Mouse (Mus musculus) ZHBTc4 (cell line): ENCODE measurements at regions not wholly inside any gene's neighbourhood (a gene's known extent, or its start where the extent isn't known, plus 50 kb on each side); places are given as distances from the start of the nearest gene placed in this dataset.

Source experiments
- DNase-seq: peaks from one replicate; pipeline ENCODE4 v3.0.0-alpha.2; 2011; ENCODE audit warnings: low read depth, low spot score

DNA sequence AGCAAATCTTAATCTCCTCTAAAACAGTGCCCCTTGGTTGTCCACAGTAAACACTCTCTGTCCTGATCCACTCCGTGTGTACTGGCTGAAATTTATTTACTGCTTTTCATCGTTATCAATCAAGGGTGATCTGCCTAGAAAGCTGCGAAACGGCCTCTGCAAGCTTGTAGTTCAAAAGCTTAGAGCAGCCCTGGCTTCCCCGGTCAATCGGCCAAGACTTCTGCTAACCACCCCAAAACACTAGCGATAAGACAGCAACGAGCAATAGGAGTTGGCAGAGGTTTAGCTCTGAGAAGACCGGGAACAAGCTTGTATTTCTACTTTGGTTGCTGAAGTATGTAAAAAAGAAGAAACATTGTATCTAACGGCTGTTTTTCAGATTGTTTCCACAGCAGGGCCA is 201.8 kb downstream of the Sptssa start:
- no peak for DNase-seq

DNA sequence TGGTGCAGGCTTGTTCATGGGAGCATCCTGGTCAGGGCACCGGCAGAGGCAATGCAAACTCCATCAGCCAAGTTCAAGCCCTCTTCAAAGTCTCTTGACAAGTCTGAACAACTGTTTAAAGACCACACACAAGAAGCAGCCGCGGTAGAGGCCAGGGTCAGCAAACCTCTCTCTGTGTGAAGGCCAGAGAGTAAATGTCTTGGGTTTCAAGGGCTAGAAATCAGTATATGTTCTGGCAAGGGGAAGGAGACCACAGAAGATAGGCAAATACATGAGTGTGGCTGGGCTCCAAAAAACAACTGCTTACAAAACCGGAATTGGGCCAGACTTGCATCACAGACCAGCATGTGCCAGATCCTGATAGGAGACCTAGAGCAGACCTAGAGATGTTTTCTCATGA is 203.0 kb downstream of the Sptssa start:
- no peak for DNase-seq

DNA sequence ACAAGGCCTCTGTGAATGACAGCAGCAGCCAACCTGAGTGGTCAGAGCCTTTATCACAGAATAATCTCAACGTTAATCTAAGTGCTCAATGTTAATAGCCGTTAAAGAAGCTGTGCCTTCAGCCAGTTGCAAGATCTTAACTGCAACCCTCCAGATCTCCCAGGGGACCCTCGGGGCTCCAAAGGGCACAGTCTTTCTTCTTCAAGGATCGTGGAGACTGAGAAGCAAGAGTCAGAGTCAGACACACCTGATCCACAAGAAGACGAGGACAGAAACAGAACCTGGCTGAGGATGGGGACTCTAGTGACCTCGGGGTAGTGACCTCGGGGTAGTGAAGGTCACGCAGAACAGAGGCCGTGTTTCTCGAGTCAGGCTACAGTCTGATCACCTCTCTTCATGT is 206.0 kb downstream of the Sptssa start:
- no peak for DNase-seq

DNA sequence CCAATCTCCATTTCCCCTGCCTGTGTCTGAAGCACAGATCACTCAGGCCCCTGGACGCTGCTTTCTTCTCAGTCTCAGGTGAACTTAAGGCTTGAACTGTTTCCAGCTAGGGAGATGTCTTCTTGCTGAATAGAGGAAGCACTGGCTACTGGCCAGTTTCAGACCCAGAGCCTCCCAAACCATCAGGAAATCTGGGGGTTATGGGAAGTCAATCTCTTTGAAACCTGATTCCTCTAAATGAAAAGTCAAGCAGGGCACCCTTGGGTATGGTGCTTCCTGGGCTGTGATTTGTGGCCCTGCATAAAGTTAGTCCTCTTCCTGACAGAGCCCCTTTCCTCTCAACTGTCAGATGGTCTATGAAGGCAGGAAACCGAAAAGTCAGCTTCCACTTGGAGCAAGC is 208.2 kb downstream of the Sptssa start:
- no peak for DNase-seq

GRCm38 (mm10) chr12:54447354-54447753 is 209.0 kb downstream of the Sptssa start:
- no peak for DNase-seq

- DNase-seq: no peak
These were observed 210.0 kb downstream of the Sptssa start for GRCm38 (mm10) chr12:54446356-54446755.

DNA sequence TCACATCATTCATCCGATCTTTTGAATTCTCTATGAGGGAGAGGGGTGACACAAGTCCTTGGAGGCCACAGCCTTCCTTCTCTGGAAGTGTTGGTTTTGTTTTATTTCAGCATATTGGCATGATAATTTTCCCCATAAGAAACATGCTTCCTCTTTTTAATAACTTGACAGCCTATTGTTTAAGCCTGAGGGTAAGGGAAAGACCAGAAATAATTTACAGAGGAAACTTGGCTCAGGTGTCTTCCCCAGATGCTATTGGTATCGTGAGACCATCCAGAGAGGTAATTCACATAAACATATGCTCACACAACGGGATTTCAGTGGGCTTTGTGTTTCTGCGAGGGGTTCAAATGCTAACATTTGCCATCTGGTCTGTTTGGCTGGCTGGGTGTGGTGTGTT is 212.0 kb downstream of the Sptssa start:
- DNase-seq: no peak

- DNase-seq: no peak
These were observed 213.1 kb downstream of the Sptssa start for GRCm38 (mm10) chr12:54443285-54443684.

DNA sequence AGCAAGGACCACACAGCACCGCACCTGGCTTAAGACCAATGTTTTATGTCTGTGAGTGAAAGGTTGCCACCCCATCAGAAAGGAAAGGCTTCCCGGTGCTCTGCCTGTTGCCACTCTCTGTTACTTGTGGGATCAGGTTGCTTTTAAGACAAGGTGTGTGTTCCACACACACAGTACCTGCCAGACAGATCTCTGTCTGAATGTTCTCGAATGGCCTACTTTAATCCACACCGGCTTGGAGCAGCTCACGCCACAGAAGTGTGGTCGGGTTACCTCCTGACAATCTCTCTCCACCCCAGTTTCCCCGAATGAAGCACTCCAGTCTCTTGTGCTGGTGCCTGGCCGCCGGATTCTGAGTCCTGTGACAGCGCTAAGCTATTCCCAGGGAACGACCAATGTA is 214.0 kb downstream of the Sptssa start:
- DNase-seq: no peak

DNA sequence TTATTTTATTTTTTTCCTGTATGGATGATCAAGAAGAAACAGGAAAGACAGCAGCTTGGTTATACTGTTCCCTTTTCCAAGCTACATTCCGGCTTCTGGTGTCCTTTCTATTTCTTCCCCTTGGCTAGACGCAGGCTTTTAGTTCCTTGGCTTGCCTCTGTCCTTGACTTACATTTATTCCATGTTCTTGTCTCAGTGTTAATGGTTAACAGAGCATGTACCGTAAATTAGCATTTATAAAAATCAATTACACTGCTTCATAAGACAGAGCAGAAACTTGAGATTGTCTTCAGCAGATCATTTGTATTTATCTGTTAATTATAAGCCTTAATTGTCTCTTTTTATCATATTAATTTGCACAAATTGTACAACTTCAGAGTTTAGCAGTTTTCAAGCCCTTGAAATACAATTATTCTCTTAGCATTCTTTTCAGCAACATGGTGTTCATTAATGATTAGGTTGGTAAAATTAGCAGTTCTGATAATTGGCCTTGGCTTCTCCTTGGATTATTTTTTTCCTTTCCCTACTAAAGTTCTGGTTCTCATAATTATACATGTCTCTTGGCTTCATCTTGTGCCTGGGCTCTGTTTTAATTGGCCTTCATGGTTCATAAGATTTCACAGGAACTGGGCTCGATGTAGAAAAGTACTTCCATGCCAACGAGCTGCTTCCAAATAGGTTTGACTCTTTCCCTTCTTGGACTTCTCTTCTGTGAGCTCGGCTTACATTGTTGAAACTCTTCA is 215.4 kb downstream of the Sptssa start:
- no peak for DNase-seq

DNA sequence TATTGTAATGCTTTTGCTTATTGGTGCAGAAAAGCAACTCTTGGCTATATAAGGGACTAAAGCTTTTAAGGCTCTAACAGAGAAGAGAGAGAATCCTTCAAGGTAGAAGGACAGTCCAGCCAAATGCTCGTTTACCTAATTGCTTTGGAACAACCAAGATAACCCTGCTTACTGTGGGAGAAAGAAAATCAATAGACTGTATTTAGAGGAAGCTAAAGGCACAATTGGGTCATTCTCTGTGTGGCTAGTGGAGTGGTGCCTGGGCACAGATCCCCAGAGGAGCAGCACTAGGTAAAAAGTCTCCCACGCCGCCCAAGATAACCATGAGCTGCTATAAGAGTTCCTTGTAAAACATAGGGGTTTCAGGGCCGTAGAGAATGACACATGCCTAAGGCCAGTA is 217.6 kb downstream of the Sptssa start:
- no peak for DNase-seq

GRCm38 (mm10) chr12:54425236-54425635 is 221.6 kb upstream of the Egln3 start:
- peak; percentile 27 for DNase-seq

DNA sequence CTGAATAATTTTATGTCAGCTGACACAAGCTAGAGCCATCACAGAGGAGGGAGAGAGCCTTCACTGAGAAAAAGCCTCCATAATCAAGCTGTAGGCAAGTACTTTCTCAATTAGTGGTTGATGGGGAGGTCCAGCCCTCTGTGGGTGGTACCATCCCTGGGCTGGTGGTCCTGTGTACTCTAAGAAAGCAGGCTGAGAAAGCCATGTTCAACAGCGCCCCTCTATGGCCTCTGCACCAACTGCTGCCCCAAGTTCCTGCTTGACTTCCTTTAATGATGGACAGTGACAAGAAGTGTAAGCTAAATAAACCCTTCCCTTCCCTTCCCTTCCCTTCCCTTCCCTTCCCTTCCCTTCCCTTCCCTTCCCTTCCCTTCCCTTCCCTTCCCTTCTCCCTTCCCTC is 211.2 kb upstream of the Egln3 start:
- no peak for DNase-seq

- DNase-seq: no peak
These were observed 210.5 kb upstream of the Egln3 start for GRCm38 (mm10) chr12:54414201-54414600.

- DNase-seq: peak; percentile 20
These were observed 206.5 kb upstream of the Egln3 start for GRCm38 (mm10) chr12:54410038-54410605.

GRCm38 (mm10) chr12:54408906-54409305 is 205.2 kb upstream of the Egln3 start:
- no peak for DNase-seq

- DNase-seq: no peak
These were observed 203.7 kb upstream of the Egln3 start for GRCm38 (mm10) chr12:54407301-54407896.

DNA sequence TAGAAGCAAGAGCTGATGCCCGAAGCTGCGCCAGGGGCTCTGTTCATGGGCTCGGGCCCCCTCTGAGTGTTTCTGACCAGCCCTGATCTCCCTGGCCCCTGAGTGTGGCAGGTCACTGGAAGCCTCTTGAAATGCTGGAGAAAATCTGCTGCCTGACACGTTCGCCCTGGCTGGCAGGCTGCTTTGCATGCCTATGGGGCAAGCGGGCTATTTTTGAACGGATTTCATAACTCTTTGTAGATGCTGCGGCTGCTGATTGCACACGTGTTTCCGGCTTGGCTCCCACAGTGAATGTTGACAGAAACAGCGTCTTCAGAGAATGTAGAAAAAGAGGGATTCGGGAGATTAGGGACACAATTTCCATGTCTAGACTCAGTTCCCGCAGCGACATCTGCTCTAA is 201.4 kb upstream of the Egln3 start:
- DNase-seq: no peak

DNA sequence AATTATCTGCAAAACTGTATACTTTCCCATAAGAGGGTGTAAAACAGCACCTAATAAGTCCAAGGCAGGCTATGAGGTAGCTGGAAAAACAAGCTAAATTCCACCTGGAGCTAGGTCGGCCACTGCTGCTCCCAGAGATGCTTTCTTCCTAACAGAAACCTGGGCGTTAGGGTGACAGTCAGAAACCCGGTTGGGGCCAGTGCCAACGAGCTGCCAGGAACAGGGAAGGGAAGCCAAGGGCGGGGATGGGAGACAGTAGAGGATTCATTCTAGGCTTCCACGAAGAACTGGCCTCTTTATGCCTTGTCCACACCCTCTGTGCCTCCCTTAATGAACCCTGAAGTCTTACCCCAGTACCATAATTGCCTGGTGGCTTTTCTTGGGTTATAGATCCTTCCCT is 198.9 kb upstream of the Egln3 start:
- no peak for DNase-seq

- no peak for DNase-seq
These were observed 198.0 kb upstream of the Egln3 start for GRCm38 (mm10) chr12:54401665-54402064.

DNA sequence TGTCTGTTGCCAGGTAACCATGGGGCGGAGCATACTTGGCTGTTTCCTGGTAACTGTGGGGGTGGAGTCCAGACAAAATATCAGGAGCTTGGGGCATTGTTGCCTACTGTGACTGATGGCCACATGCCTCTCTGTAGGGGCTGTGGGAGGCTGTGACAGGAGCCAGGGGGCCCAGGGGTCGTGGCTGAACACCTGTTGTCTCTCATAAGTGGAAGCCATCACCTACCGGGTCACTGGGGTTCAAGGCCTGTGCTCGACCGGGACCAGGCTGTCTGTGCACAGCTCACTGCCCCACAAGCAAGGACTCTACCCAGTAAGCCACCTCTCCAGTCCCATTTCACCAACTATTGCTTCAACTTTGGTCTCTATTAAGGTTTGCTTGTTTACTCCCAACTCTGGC is 196.4 kb upstream of the Egln3 start:
- DNase-seq: peak; percentile 24

DNA sequence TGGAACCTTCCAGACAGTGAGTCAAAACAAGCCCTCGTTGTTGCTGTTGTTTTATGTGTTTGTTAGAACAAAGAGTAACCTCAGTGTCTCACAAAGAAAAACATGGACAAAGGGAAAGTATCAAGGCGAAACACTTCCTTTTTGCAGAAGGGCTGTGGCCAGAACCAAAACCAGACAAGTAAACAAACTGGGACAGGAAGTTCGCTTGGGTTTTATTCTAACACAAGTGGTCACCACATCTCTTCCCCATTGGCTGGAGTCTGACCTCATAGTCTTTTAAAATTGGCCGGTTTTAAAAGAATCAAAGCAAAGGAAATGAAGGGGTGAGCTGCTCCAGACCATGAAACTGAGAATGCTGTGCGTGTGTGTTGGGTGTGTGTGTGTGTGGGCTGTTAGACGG is 194.4 kb upstream of the Egln3 start:
- DNase-seq: no peak

- DNase-seq: no peak
These were observed 193.3 kb upstream of the Egln3 start for GRCm38 (mm10) chr12:54396952-54397351.
